Mouse (Mus musculus) thymus, adult 2 months (tissue): ENCODE results near the gene Kank4. TPM values are rescaled to one million over a fixed set of nuclear protein-coding genes. Genes with fewer than 3 reads are reported as not detected.
A peak's percentile ranks its signal among the peaks of the same experiment; 100 is the strongest.
"Not testable (repeated sequence)": the region's sequence is repeated elsewhere in the genome, so short reads cannot be mapped to it uniquely, and the experiment has no call there.

Source experiments
- DNase-seq: peaks from one replicate; pipeline ENCODE4 v3.0.0; 2021
- H3K27ac ChIP-seq: fragments of 200-500 bp; 2 replicates; pipeline ENCODE4 v1.5.1; 2012; ENCODE audit warnings: low read length, control low read depth; ENCODE audit not compliant: control insufficient read depth, insufficient read depth
- H3K27me3 ChIP-seq: fragments of 200-500 bp; 2 replicates; pipeline ENCODE4 v1.6.1; 2012; ENCODE audit warnings: mild to moderate bottlenecking, low read length, moderate library complexity, mixed read lengths; ENCODE audit not compliant: control insufficient read depth, insufficient read depth
- H3K36me3 ChIP-seq: fragments of 200-500 bp; 2 replicates; pipeline ENCODE4 v1.6.1; 2012; ENCODE audit warnings: mild to moderate bottlenecking, low read length, moderate library complexity; ENCODE audit not compliant: control insufficient read depth, insufficient read depth
- H3K4me1 ChIP-seq: fragments of 200-500 bp; replicated peaks from 2 replicates; pipeline ENCODE4 v1.6.1; 2012; ENCODE audit warnings: low read length; ENCODE audit not compliant: control insufficient read depth, insufficient read depth
- H3K4me3 ChIP-seq: fragments of 200-500 bp; 2 replicates; pipeline ENCODE4 v1.5.1; 2012; ENCODE audit warnings: mild to moderate bottlenecking, low read length, control low read depth, moderate library complexity; ENCODE audit not compliant: control insufficient read depth, insufficient read depth
- CTCF ChIP-seq: fragments of 200-500 bp; IDR thresholded peaks from 2 replicates; pipeline ENCODE4 v1.5.1; 2012; ENCODE audit warnings: mild to moderate bottlenecking, control low read depth, low read length, moderate library complexity, borderline replicate concordance; ENCODE audit not compliant: control insufficient read depth, poor library complexity, insufficient read depth; ENCODE audit errors: extremely low read depth
- POLR2A ChIP-seq: fragments of 200-500 bp; IDR thresholded peaks from 2 replicates; pipeline ENCODE4 v1.6.1; 2012; ENCODE audit warnings: mild to moderate bottlenecking, low read length, control low read depth, moderate library complexity; ENCODE audit not compliant: control insufficient read depth, poor library complexity, insufficient read depth; ENCODE audit errors: extremely low read depth
- WGBS: fragments of 180-500 bp; shearing (Covaris S2); methylation state at CpG from one replicate; pipeline ENCODE4 v1.1.7; 2018; 5-methylcytosine and 5-hydroxymethylcytosine counted together
- polyA plus RNA-seq: library from polyadenylated mRNA; depleted of rRNA; stranded (reverse); fragments of >200 nt; gene quantifications from 2 replicates; pipeline ENCODE4 v1.2.3, GENCODE M21; 2012

Kank4 gene
- polyA plus RNA-seq, 1 experiment: 0.31 TPM

DNA sequence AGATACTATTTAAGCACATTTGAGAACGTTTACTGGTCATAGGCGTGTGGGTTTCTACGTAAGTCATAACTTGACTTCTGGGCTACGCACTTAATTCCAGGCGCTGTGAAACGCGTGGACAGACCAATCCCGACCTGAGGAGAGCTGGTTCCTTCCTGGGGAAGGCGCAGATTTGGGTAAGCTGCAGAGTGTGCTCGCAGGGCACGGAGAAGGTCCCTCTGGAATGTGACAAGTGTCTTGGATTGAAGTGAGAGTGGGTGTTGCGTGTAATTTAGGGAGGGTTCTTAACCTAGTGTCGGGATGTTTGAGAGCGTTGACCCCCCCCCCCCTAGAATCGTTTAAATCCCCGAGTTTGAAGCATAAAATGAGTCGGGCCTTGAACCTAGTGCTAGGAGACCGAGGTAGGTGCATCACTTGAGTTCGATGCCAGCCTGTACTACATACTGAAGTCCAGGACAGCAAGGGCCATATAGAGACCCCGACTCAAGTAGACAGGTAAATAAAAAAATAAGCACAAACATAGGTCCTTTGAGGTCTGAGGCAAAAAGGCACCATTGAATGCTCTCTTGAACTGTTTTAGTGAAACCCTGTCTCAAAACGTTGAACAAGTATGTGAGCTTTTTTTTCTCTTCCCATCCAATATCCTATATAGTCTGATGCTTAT lies 89.9 kb downstream of the Kank4 start:
- Histone ChIP-seq H3K4me3 (no peak overlapping the region), H3K27ac (no peak overlapping the region), H3K36me3 (no peaks in the 10 kb centered on the region), H3K4me1 (no peaks in the 10 kb centered on the region), H3K27me3 (peaks cover 9% of the 10 kb centered on the region; the same call in 1 of the 2 replicates)
- 11% methylated on average over 21 of the region's 21 CpGs for WGBS
- TF ChIP-seq CTCF (no peak), POLR2A (no peak)
- no peak for DNase-seq

DNA sequence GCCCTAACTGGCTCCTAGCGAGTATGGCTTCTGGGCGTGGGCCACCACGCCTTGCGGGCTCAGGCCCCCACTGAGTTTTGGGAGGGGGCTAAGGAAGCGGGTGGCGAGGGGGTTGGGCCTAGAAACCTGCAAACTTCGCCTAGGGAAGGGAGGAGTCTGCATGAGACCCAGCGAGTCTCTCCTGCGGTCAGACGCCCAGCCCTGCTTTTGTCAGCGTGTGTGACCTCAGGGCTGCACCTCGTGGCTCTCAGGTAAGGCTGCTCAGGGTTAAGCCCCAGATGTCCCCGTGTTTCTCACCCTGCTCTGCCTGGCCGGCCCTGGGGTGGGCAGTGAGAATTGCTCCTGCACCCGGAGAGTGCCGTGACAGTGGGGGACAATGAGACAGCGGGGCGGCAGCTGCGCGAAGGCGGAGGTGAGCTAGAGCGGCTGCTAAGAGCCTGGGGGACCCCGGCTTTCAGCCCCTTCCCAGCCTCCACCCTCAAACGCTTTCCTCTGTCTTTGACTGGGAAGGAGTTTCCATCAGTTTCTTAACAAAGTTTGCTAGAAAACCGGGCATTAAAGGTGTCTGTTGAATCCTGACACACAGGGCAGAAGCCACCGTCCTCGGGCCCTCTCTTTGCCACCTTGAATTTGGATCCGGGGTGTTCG lies 90.6 kb downstream of the Kank4 start, which contains the start of gene L1td1:
TSS of gene L1td1 (plus strand) at position 145 of the 648 bp plus-strand sequence.
- TF ChIP-seq POLR2A (no peak), CTCF (no peak)
- peaks cover 9% of the 10 kb centered on the region; the same call in 1 of the 2 replicates for H3K27me3 ChIP-seq
- no peaks in the 10 kb centered on the region for H3K36me3 ChIP-seq
- no peaks in the 10 kb centered on the region for H3K4me1 ChIP-seq
- H3K4me3 ChIP-seq: no peak within 1 kb of the TSS
- H3K27ac ChIP-seq: no peak within 1 kb of the TSS
- 5% methylated on average over 29 of the region's 29 CpGs for WGBS
- no peak for DNase-seq

GRCm38 (mm10) chr4:98725439-98725838 lies 91.9 kb downstream of the Kank4 start:
- 29% methylated on average over 4 of the region's 4 CpGs for WGBS
- peaks cover 9% of the 10 kb centered on the region; the same call in 1 of the 2 replicates for H3K27me3 ChIP-seq

GRCm38 (mm10) chr4:98724682-98725081 lies 92.7 kb downstream of the Kank4 start:
- H3K27me3 ChIP-seq, H3K4me1 ChIP-seq, H3K27ac ChIP-seq, H3K4me3 ChIP-seq, H3K36me3 ChIP-seq, DNase-seq: not testable (repeated sequence)
- WGBS: 78% methylated on average over 1 of the region's 1 CpGs

More at GRCm38 (mm10) chr4:98725439-98725838, 91.9 kb downstream of the Kank4 start:
- Histone ChIP-seq H3K27ac (no peak overlapping the region), H3K36me3 (no peaks in the 10 kb centered on the region), H3K4me3 (no peak overlapping the region), H3K4me1 (no peaks in the 10 kb centered on the region)
- no peak for DNase-seq
- TF ChIP-seq CTCF: no peak
- no peak for TF ChIP-seq POLR2A

DNA sequence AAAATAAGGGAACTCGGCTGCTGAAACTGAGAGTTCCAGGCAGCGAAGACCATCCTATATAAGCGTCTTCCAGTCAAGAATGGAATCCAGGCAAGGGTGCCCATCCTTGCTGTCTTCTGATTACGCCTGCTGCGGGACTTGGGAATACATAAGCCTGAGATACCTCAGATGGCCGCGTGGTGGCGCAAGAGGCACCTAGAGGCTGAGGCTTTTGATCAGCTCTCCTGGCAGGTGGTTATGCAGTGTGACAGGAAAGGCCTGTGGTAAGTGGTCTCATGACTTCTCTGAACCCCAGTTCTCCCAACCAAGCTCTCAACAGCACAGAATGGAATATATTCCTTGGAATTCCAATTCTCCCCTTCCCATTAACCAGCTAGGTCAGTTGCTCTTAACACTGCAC lies 94.9 kb downstream of the Kank4 start:
- DNase-seq: peak; percentile 72
- TF ChIP-seq CTCF: peak; percentile 88; the same call in 1 of the 2 replicates
- no peak for TF ChIP-seq POLR2A
- WGBS: 24% methylated on average over 8 of the region's 8 CpGs

GRCm38 (mm10) chr4:98718547-98718917 lies 98.8 kb downstream of the Kank4 start:
- Histone ChIP-seq H3K36me3 (no peaks in the 10 kb centered on the region), H3K27ac (no peak overlapping the region), H3K4me3 (no peak overlapping the region), H3K4me1 (no peaks in the 10 kb centered on the region), H3K27me3 (no peaks in the 10 kb centered on the region)
- no peak for DNase-seq
- TF ChIP-seq CTCF (no peak), POLR2A (no peak)
- WGBS: 93% methylated on average over 10 of the region's 10 CpGs

More for the DNA sequence above, 94.9 kb downstream of the Kank4 start:
- Histone ChIP-seq H3K36me3 (no peaks in the 10 kb centered on the region), H3K27ac (no peak overlapping the region), H3K4me1 (no peaks in the 10 kb centered on the region), H3K4me3 (no peak overlapping the region), H3K27me3 (peaks cover 4% of the 10 kb centered on the region; the same call in 1 of the 2 replicates)
